Mouse (Mus musculus) liver, embryonic 14.5 days (tissue): ENCODE data around the gene Rgs16.

Source experiments
- CTCF ChIP-seq: IDR thresholded peaks from 2 replicates; pipeline ENCODE4 v1.5.1; 2016; ENCODE audit warnings: antibody characterized with exemption, low read depth, control low read depth
- EP300 ChIP-seq: IDR thresholded peaks from 2 replicates; pipeline ENCODE4 v1.6.1; 2016; ENCODE audit warnings: antibody characterized with exemption, low read depth

DNA sequence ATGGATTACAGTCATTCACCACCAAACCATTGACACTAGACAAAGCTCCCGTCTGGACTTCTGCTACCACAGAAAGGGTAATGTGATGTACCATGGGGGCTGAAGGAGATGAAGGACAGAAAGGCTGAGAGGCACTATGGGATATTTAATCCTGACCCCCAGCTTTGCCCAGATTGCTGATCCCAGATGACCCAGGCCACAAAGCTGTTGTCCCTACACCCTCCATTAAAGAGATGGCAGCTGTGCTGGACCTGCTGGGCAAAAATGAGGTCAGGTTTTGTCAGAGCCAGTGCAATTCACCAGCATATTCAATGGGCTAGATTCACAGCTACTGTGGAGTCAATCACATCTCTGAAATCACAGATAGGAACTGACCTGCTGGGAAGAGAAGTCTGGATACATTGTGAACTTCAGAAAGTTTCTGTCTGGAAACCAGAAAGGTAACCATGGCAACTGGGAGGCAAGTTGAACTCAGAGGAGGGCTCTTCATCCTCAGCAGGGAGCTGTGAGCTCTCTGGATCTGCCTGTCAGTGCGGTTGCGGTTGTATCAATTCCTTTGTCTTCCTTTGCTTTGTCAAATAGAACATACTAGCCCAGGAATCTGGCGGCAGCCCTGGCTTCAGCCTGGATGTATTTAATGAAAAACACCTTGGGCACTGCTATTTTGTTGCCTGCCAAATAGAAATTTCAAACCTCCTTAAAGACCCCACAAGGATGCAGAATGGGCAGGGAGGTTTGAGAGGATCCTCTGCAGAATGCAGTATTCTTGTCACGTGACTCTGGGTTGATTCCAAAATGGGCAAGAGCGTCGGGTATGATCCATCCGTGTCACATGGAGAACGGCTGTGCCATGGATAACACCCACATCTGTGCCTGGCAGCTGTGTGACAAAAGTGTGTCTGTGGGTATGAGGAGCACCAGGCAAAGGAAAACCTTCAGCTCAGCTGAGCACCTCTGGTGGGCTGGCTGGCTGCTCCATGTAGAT lies 2.8 kb upstream of the Rgs16 start:
- TF ChIP-seq CTCF (no peak), EP300 (no peak)
